Mouse (Mus musculus): ENCODE results near the gene Klf6.

DNA sequence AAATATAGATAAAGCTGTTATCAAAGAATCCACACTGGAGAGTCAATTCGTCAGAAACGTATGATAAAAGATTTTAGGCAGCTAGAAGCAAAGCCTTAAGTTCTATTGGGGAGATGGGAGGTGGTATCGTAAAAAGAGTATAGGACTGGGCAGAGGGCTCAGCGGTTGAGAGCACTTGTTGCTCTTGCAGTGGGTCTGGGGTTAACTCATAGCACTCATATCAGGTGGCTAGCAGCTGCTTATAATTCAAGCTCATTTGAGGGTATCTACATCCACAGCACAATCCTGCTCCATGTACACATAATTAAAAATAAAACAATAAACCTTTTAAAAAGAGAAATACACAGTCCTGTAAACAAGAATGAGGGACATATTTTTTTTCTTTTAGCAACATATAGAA is 58.7 kb downstream of the Klf6 start:
- TF ChIP-seq POLR2A (IDR thresholded peaks at IDR 0.05; ENCODE audit: insufficient read depth, low read length): no peak
- no peak for TF ChIP-seq EP300 (IDR thresholded peaks at IDR 0.05; ENCODE audit: insufficient read depth, low read depth, low read length)
